Mouse (Mus musculus): ENCODE data around the gene Ttc9b. TPM values are rescaled to one million over a fixed set of nuclear protein-coding genes. Genes with fewer than 3 reads are reported as not detected.

Ttc9b gene
- not detected for polyA plus RNA-seq (2015; fragmentation: Illumina TruSeq; extraction: RNeasy Lipid Tissue Mini Kit (QIAGEN cat#74804); ENCODE audit: insufficient read depth, low replicate concordance)

DNA sequence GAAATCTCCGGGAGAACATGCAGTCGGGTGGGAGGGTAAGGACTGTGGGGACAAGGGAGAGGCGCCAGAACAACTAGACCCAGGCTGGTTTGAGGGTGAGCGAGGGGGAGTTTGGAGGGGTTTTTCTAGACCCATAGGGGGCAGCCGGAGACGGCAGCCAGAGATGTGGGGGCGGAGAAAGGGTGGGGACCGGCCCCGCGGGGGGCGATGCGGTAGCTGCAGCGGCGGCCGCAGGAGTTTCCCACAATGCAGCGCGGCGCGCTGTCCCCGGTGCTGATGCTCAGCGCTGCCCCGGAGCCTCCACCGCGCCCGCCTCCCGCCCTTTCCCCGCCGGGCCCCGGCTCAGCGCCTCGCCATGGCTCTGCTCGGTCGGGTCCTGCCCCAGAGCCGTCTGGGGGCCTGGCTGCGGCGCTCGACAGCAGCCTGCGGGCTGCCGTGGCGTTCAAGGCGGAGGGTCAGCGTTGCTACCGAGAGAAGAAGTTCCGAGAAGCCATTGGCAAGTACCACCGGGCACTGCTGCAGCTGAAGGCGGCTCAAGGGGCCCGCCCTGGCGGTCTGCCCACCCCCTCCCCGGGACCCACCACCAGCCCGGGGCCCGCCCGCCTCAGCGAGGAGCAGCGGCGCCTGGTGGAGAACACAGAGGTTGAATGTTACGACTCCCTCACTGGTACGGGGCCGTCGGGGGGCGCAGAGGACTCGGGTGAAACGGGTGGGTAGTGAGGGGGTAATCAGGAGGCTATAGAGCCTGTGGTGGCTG is at the start of gene Ttc9b:
Gene Ttc9b (plus strand): TSS at position 235 of the 757 bp plus-strand sequence.

DNA sequence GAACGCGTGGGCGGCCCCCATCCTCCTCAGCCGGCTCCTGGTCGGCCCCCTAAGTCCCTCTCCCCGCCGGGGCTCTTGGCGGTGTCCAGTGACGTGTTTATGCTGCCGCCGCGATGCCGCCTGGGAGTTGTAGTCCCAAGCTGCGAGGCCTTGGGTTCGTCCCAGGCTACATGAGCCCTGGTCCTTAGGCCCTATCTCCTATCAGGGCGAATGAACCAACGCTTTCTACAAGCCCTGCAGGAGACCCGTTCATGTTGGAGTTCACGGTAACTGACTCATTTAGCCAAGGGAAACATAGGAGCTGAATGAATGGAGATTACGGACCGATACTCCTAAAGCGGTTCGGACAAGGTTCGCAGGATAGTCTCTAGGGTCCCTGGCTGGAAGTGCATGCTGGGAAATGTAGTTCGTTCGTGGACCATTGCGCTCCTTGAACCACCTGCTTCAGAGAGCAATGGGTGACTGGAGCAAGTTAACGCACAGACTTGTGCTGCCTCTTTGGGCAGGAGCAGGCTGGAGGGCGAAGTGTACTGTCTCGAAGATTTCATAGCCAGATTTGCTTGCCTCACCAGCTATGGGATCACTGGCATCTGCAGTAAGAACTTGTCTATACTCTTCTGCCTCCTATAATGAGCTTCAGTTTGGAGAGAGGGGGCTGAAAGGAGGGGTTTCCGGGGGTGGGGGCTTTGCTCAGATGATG is 21.0 kb downstream of the Ttc9b start, which contains the start of gene Map3k10:
Gene Map3k10 (minus strand): TSS at position 77 of the 700 bp plus-strand sequence.

GRCm38 (mm10) chr7:27688815-27689612 is 35.3 kb downstream of the Ttc9b start, which contains the start of gene Zfp607b:
TSS of gene Zfp607b (plus strand) at chr7:27689340.

Other genes with a start within 250 kb of the Ttc9b start
- 0.10 TPM for gene Sptbn4, start 206.2 kb upstream of the Ttc9b start, polyA plus RNA-seq (2015; fragmentation: Illumina TruSeq; extraction: RNeasy Lipid Tissue Mini Kit (QIAGEN cat#74804); ENCODE audit: insufficient read depth, low replicate concordance)
- 39.0 TPM for gene Blvrb, start 205.9 kb upstream of the Ttc9b start, polyA plus RNA-seq (2015; fragmentation: Illumina TruSeq; extraction: RNeasy Lipid Tissue Mini Kit (QIAGEN cat#74804); ENCODE audit: insufficient read depth, low replicate concordance)
- gene Sertad3, start 180.1 kb upstream of the Ttc9b start, polyA plus RNA-seq (2015; fragmentation: Illumina TruSeq; extraction: RNeasy Lipid Tissue Mini Kit (QIAGEN cat#74804); ENCODE audit: insufficient read depth, low replicate concordance): 13.6 TPM
- 7.2 TPM for gene Sertad1, start 167.0 kb upstream of the Ttc9b start, polyA plus RNA-seq (2015; fragmentation: Illumina TruSeq; extraction: RNeasy Lipid Tissue Mini Kit (QIAGEN cat#74804); ENCODE audit: insufficient read depth, low replicate concordance)
- 0.51 TPM for gene Prx, start 154.6 kb upstream of the Ttc9b start, polyA plus RNA-seq (2015; fragmentation: Illumina TruSeq; extraction: RNeasy Lipid Tissue Mini Kit (QIAGEN cat#74804); ENCODE audit: insufficient read depth, low replicate concordance)
- gene Hipk4, start 130.6 kb upstream of the Ttc9b start, polyA plus RNA-seq (2015; fragmentation: Illumina TruSeq; extraction: RNeasy Lipid Tissue Mini Kit (QIAGEN cat#74804); ENCODE audit: insufficient read depth, low replicate concordance): 0.08 TPM
- gene Pld3, start 100.7 kb upstream of the Ttc9b start, polyA plus RNA-seq (2015; fragmentation: Illumina TruSeq; extraction: RNeasy Lipid Tissue Mini Kit (QIAGEN cat#74804); ENCODE audit: insufficient read depth, low replicate concordance): 26.5 TPM
- 10.4 TPM for gene 2310022A10Rik, start 100.7 kb upstream of the Ttc9b start, polyA plus RNA-seq (2015; fragmentation: Illumina TruSeq; extraction: RNeasy Lipid Tissue Mini Kit (QIAGEN cat#74804); ENCODE audit: insufficient read depth, low replicate concordance)
- gene Akt2, start 62.4 kb upstream of the Ttc9b start, polyA plus RNA-seq (2015; fragmentation: Illumina TruSeq; extraction: RNeasy Lipid Tissue Mini Kit (QIAGEN cat#74804); ENCODE audit: insufficient read depth, low replicate concordance): 57.1 TPM
- 3.4 TPM for gene Map3k10, start 20.7 kb downstream of the Ttc9b start, polyA plus RNA-seq (2015; fragmentation: Illumina TruSeq; extraction: RNeasy Lipid Tissue Mini Kit (QIAGEN cat#74804); ENCODE audit: insufficient read depth, low replicate concordance)
- gene Zfp607b, start 35.4 kb downstream of the Ttc9b start, polyA plus RNA-seq (2015; fragmentation: Illumina TruSeq; extraction: RNeasy Lipid Tissue Mini Kit (QIAGEN cat#74804); ENCODE audit: insufficient read depth, low replicate concordance): 2.2 TPM
- gene Zfp60, start 77.5 kb downstream of the Ttc9b start, polyA plus RNA-seq (2015; fragmentation: Illumina TruSeq; extraction: RNeasy Lipid Tissue Mini Kit (QIAGEN cat#74804); ENCODE audit: insufficient read depth, low replicate concordance): 19.3 TPM
- 22.8 TPM for gene Zfp626, start 153.3 kb downstream of the Ttc9b start, polyA plus RNA-seq (2015; fragmentation: Illumina TruSeq; extraction: RNeasy Lipid Tissue Mini Kit (QIAGEN cat#74804); ENCODE audit: insufficient read depth, low replicate concordance)
- gene Zfp59, start 184.7 kb downstream of the Ttc9b start, polyA plus RNA-seq (2015; fragmentation: Illumina TruSeq; extraction: RNeasy Lipid Tissue Mini Kit (QIAGEN cat#74804); ENCODE audit: insufficient read depth, low replicate concordance): 9.8 TPM
- gene Zfp607a, start 203.6 kb downstream of the Ttc9b start, polyA plus RNA-seq (2015; fragmentation: Illumina TruSeq; extraction: RNeasy Lipid Tissue Mini Kit (QIAGEN cat#74804); ENCODE audit: insufficient read depth, low replicate concordance): 18.2 TPM